Mouse (Mus musculus) c-Kit-positive CD71-negative TER-119-negative erythroid progenitor cells, embryonic 14.5 days (primary cell): Measurements from ENCODE around the gene Klf6.

Experiments used
- DNase-seq: peaks from one replicate; pipeline ENCODE4 v3.0.0-alpha.2; 2013; ENCODE audit warnings: low read depth

Klf6 gene

DNA sequence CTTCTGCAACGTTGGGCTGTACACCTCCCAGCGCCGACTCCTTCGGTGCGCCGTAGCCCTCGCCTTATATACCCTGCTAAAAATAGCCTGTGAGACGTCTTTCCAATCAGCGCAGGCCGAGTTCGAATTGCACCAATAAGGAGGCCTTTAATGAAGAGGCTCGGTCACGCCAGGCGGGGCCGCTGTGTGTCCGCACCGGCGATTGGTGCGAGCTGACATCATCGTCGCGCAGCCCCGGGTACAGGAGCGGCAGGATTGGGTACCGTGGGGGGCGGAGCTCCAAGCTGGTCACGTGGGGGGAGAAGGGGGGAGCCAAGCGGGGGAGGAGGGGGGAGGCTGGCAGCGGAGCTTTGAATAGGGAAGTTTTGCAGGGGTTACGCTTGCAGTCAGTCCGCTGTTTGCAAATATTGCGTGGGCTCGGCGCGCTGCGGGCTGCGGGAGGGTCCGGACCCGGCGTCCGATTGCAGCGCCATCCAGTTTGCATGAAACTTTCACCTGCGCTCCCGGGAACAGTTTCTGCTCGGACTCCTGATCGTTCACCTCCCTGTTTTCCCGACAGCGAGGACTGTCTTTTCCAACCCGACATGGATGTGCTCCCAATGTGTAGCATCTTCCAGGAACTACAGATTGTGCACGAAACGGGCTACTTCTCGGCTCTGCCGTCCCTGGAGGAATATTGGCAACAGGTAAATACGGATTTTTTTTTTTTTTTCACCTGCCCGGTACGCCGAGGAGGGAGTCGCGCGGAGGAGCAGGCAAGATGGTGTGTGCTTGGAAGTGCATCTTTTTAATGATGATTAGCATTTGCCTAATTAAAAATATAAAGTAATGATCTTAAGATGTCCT lies at the start of gene Klf6:
TSS of gene Klf6 (plus strand) at position 326 of the 846 bp plus-strand sequence.
- DNase-seq, result peak; percentile 94

GRCm38 (mm10) chr13:5813433-5813832 lies 47.8 kb upstream of the Klf6 start:
- no peak for DNase-seq

DNA sequence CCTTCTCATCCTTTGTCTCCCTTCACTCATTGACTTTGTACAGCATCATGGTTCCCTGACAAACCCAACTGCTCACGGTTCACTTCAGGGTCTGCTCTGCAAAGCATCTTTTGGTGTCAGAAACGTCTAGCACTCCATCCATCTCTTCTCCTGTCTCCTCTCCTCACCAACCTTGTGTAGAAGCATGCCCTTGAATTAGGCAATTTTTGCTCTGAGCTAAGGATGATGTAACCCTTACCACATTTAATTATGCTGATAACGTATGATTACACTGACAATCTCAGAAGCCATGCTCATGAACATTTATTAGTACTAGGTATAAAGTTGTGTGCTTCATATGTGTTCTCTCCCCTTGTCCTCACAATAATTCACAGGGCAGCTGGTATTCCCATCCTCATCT lies 44.0 kb upstream of the Klf6 start:
- no peak for DNase-seq

GRCm38 (mm10) chr13:5819173-5819572 lies 42.1 kb upstream of the Klf6 start:
- no peak for DNase-seq

DNA sequence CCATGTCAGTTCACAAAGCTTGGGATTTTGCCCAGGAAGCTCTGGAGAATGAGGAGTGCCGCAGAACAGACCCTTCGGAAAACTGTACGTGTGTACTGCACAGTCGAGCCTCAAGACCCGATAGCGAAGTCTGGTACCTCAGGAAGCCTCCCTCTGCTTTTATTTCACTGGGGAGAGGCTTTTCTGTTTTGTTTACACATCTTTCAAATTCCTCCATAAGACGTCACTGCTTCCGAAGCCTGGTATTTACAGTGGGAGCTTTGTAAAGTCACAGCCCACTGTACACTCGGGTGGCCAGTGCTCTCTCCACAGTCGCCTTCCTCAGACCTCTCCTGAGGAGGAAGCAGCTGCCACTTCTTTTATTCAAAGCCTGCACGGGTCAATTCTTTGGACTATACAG lies 38.7 kb upstream of the Klf6 start:
- no peak for DNase-seq

DNA sequence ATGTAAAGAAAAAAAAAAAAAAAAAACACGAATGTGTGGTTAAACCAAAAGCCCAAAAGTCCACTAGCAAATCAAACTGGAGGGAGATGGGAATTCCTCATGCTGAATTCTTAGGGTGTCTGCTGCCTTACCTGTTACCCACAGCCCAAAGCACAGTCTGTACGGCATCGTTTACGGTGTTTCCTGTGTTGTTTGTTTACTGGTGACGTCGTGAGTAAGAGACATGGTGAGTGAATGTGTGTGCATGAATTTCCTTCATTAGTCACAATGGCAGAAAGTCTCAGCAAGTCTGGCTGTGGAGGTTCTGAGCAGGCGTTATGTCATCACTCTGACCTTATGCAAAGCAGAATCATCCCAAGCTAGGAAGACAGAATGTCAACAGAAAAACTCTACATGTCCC lies 38.1 kb upstream of the Klf6 start:
- DNase-seq, result no peak

DNA sequence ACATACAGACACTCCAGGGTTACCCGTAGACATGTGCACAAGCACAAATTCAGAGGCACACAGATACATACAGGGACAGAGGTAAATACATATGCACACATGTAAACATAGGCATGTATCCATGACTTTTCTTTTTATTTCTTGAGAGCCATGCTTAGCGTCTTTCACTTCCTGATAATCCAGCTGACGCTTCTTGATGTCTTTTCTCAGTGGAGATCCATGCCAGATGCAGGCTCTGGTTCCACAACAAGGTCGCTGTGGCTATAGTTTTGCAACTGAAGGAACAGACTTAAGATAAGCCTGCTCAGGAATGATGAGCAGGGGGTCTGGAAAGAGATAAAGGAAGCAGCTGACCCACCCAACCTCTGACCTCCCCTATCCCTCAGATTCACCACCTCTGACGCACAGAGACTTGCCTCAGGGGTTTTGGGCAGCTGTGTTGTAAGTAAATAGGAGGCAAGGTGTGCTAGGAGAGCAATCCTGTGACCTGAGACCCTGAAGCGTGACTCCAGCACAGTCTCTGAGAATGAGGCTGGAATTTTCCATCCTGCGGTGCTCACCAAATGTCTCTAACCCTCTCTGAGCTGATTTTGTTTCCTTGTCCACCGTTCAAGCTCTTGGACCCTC lies 37.0 kb upstream of the Klf6 start:
- DNase-seq, result no peak

DNA sequence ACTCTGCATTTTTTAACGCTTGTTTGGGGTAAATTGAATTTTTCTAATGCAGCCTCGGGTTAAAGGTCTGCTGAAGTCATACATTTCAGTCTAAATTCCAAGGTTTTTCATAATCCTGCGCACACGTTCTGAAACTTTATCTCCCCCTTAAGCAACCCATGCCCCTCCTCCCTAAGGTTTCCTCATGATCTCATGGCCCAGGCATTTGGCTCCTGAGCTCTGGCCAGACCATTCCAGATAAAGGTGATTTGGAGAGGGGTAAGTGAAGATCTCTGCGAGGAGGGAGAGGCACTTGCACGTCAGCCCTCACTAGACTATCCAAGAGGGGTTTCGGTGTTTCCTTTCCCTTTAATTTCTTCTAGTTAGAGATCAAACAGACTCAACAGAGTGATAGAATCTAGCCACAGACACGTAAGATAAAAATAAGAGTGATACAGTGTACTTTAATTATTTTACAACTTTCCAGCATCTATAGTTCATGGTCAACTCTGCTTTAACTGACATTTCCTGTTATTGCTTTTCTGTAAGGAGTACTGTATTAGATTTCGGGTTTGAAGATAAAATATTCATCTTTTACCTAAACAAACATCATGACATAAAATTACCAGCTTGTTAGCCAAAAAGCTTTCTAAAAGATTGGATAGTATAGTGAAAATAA lies 35.0 kb upstream of the Klf6 start:
- no peak for DNase-seq

DNA sequence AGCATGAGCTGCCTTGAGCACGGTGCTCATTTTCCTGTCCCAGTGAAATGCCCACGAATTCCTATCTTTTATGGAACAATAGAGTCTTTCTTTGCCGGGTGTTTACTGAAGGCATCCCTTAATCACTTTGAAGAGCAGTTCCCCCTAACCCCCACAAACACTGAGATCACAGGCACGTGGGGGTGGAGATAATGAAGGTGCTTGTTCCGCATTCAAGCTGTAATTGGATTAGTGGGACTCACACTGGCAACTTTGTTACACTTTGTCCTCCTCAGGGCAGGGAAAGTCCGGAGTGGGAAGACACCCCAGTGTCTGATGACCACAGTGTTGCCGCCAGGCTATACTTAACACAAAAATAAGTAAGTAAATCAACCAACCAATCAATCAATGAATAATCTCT lies 29.3 kb upstream of the Klf6 start:
- DNase-seq, result no peak

- peak; percentile 29 for DNase-seq
Observed at GRCm38 (mm10) chr13:5837174-5837777, 24.0 kb upstream of the Klf6 start.

- DNase-seq, result no peak
Observed at GRCm38 (mm10) chr13:5841418-5841817, 19.9 kb upstream of the Klf6 start.

DNA sequence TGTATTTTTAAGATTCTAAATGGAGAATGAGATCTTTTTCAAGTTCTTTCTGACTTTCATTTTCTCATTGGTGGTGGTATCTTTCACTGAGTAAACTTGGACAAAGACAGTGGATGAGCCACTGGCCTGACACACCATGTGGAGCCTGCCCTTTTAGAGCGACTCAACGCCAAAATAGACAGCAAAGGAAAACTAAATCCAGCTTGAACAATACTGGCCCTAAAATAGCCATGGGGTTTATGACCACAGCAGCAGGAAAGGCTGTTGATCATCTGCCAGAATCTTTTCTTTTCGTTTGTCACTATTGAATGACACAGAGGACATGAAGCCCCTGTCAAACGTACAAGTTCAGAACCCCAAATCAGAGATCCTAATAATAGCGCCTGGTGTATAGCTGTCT lies 18.4 kb upstream of the Klf6 start:
- no peak for DNase-seq

GRCm38 (mm10) chr13:5843829-5844228 lies 17.5 kb upstream of the Klf6 start:
- DNase-seq, result no peak

GRCm38 (mm10) chr13:5844338-5844737 lies 16.9 kb upstream of the Klf6 start:
- no peak for DNase-seq

GRCm38 (mm10) chr13:5845161-5845590 lies 16.1 kb upstream of the Klf6 start:
- no peak for DNase-seq

DNA sequence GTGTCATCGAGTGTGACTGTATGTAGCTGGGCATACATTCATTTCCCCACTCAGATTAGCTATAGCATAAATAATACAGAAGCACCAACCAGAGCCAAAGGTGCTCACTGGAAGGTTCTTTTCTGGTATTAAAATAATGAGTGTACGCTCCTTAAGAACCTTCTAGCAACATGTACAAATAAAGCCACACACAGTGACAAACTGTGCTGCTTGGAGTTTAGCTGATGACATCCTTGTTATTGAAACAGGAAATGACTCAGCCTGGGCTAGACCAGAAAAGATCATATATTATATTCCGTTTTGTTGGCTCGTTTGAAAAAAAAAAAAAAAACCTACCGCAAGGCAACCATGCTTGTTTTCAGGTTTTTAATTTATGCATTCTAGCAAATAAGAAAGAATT lies 15.7 kb upstream of the Klf6 start:
- DNase-seq, result peak; percentile 65

DNA sequence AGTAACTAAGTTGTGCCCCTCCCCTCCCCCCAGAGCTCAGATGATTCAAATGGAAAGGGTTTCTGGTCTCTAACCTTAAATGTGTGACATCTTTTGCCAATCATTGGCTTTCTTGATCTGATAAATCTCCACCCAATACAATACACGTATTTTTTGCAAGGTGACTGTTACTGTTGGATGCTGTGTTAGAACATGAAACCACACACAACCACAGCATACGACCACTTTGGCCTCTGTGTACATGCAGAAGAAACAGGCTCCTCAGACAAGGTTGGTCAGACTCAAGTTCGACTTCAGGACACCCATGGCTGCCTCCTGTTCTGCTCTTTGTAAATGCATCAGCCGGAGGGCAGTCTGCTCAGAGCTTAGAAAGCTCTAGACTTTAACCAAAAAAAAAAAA lies 14.4 kb upstream of the Klf6 start:
- no peak for DNase-seq

DNA sequence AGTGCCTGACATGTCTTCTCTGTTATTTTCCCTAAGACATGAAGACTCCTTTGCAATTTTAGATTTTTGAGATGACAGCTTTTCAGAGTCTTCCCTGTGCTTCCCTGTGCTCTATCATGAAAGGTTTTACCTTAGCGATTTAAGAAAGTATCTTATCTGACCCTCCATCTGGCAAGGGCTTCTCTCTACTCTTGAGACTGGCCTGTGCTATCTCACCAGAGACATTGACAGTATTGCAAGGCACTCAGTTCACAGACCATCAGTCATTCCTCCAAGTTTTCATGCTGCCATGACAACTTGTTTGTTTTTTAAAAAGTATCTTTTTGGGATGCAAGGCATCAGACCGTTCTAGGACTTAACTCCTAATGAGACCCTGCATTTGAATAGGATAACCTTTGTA lies 13.5 kb upstream of the Klf6 start:
- DNase-seq, result no peak

GRCm38 (mm10) chr13:5860651-5861156 lies 578 bp upstream of the Klf6 start:
- no peak for DNase-seq

DNA sequence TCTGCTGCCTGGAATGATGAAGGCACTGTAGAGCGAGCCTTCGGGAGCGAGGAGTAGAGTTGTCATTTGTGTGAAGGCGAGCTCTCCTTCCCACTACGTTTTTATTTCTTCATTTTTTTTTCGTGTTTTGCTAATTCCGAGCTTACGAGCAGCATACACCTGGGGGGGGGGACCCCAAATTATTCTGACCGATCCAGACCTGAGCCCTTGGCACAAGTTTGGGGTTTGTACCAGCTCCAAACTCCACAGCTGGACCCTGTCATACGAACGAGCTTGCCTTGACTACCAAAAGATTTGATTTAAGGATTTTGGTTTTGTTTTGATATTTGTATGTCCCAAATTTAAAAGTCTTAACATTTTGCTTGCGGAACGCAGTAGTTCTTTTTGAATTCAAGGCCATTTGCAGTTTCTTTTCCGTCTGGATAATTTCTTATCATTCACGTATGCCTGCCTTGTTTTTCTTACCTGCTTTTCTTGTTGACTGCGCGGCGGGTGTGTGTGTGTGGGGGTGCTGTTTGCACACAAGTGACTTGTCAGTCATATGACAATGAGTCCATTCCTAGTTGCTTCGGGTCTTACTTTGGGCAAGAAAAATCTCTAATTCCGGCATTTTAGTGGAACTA lies 832 bp downstream of the Klf6 start:
- no peak for DNase-seq

DNA sequence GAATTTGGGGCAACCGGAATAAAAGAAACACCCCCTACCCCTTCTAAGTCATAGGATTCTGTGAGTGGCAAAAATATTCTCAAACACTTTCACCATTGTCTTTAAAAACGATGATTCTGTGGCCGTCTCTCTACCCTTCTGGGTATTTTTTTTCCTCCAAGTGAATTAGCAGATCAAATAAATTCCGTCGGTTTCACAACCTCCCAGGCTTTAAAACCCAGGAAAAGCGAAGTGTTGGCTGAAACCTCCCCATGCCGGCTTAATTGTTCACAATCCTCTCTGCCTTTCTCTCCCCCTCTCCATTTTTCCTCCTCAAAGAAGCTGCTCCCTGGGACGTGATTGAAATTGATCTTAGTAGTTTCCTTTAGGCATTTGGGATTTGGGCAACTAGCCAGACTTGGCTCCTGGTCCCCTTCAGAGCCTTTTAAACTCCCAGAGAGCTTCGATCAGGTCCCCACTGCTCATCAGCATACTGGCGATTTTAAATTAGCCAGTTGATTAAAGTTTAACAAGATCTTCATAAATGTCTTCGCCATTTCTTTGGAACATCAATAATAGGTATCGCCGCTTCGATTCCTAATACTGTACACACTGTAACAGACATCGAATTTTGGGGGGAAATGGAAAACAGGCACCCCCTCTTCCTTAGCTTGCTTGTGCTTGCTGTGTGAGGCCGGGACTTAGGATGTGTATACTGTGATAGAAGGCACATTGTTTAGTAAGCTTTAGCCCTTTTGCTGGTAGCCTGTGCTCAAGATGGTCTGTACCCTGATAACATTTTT lies 1.5 kb downstream of the Klf6 start:
- DNase-seq, result no peak
